Mouse (Mus musculus) ovary, adult 18-20 months (tissue): ENCODE results near the gene Tmem132a.

Experiments used
- DNase-seq: peaks from one replicate; pipeline ENCODE4 v3.0.0; 2022; ENCODE audit warnings: low spot score, mixed read lengths

Tmem132a gene

DNA sequence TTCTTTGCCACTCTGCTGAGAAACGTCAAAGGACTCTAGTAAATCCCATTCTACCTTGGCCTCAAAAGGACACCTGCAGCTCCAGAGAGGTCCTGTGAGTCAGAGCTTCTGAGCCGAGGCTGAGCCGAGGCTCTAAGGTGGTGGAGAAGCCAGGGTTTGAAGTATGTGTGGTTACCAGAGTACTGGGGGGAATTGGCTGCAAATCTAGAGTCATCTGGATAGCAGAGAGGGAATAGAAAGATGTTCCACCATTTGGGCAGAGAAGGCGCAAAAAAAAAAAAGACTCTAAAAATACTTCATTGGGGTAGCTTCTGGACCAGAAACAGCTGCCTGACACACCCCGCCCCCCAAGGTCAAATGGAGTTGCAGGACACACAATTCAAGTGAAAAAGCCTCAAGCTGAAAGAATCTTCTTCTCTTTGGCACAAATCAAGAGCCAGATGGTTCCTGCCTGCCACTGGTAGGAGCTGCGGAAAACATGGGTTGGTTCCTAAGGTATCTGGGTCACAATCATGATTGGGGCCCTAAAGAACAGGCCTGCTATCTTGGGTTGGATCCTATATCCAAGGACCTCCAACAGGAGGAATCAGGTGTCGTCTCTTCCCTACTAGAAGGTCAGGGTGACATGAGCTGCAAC lies 8.6 kb upstream of the Tmem132a start:
- DNase-seq: no peak

- DNase-seq: no peak
Measured at GRCm38 (mm10) chr19:10871328-10871961, 1.7 kb upstream of the Tmem132a start.

- peak; percentile 25 for DNase-seq
Measured at GRCm38 (mm10) chr19:10870676-10871075, 936 bp upstream of the Tmem132a start.

DNA sequence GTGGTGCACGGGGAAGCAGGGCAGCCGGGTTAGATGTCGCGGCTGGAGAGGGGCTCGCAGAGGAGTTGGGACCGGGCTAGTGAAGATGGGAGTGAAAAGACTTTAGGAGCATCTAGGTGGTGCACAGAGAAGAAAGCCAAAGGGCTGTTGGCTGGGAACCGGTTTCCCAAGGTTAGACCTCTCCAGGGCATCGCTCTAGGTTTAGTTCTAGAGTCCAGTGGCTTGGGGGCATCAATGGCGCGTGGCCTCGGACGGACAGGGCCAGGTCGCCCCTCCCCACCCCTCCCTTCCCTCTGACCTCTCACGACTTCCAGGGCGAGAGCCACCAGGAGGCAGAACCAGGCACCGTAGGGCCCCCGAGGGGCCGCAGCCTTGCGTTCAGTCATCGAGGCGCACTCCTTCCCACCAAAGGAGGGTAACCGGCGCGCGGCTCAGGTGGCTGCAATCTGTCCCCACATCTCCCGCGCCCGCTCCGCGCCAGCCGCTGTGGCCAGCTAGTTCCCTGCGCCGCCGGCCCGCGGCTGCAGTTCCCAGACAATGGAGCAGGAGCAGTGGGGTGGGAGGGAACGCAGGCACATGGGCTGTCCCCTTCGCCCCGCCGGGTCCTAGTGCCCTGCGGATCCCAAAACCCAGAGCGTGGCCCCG lies 377 bp downstream of the Tmem132a start:
- peak; percentile 62 for DNase-seq

DNA sequence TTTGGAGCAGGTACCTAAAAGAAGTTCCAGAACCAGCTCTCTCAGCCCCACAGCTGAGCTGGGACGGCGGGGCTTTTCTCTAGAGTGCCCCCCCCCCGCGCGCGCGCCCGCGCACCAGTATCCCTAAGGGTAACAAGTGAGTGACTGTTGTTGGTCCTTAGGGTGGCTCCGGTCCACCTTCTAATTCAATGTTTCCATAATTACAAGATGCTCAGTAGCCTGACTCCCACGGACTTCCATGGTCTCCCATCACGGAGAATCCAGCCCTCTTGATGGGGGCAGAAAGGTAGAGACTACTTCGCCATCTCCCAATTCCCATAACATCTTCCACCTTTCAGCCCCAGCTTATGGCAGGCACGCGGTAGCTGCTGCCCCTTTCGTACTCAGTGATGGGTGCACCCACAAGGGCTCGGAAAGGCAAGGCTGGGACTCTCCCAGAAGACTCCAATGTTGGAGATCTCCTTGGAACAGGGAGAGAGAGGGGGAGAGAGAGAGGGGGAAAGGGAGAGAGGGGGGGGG lies 1.1 kb downstream of the Tmem132a start:
- no peak for DNase-seq

GRCm38 (mm10) chr19:10867946-10868622 lies 1.7 kb downstream of the Tmem132a start:
- no peak for DNase-seq

DNA sequence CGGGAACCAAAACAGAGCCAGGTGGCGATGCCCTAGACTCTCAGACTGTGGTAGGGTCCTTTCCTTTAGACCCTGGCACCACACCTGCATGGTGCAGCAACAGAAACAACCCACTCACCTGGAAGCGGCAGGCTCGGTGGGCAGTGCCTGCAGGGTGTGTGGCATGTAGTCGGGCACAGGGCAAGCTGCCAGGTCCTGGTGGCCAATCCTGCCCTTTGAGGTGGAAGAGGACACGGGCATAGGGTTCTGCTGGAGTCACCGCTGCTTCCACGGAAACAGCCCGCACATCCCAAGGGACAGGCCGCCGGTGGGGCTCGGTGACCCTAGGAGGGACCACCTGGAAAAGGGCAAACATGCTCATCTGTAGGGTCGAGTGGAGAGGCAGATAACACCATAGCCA lies 3.4 kb downstream of the Tmem132a start:
- no peak for DNase-seq

DNA sequence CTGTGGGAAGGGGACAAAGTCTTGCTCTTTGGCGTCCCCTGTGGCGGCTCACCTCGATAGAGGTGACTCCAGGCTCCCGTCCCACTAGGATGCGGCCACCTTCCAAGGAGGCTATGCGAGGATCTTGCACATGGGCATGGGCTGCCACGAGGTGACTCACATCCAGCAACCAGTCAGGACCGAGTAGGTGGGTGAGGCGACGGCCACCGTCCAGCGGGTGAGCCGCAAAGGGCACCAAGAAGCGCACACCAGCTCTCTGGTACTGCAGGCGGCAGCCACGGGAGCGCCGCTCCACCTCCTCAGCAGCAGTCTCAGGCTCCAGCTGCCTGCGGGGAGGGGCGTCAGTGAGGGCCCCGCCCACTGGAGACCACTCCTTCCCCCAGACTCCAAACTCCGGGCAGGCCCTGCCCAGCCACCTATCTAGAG lies 9.7 kb downstream of the Tmem132a start:
- no peak for DNase-seq

DNA sequence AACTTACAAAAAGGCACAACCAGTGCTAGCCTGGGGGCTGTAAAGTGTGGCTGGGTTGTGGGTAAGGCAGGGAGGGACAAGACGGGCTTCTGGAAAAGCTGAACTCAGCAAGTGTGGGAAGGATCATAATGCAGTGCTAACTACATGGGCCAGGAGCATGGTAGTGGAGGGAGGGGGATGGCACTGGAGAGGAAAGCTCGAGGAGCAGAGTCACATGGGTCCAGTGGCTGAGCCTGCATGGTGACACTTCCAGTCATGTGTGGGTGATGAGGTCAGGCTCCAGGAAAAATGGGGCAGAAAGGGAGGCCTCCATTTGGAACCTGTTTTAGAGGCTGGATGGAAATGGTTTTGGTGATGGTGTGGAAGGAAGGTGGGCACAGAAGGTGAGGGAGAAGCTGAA lies 13.2 kb downstream of the Tmem132a start:
- no peak for DNase-seq

GRCm38 (mm10) chr19:10855422-10855821 lies 14.3 kb downstream of the Tmem132a start:
- DNase-seq: no peak

DNA sequence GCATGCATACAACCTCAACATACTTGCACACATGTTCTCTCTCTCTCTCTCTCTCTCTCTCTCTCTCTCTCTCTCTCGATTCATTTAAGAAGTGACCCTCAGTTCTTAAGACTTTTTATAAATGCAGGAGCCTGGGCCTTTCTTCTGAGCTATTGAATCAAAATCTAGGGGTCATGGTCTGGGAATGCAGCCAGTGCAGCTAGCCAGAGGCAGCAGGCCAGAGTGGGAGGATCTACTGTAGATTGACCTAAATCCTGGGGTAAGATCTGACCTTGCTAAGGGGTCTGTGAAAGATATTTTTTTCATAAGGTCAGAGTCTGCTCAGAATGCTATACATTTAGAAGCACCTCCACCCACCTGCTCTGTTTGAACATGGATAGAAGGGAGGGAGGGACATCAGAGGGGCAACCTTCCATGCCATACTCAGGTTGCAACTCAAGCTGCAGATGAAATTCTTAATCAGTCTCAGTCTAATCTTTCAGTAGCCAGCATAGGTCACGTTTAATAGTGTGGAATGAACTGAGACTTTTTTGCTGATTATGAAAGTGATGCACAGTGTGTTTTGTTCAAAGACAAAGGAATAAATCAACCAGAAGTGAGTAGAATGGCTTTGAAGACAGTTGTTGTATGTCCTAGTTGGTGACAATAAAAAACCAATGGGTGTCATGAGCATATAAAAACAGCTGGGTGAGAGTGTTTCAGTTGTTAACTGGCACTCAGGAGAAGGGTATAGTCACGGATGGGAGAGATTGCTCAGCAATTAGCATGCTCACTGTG lies 22.2 kb downstream of the Tmem132a start:
- peak; percentile 51 for DNase-seq

GRCm38 (mm10) chr19:10846150-10846549 lies 23.6 kb downstream of the Tmem132a start:
- no peak for DNase-seq

DNA sequence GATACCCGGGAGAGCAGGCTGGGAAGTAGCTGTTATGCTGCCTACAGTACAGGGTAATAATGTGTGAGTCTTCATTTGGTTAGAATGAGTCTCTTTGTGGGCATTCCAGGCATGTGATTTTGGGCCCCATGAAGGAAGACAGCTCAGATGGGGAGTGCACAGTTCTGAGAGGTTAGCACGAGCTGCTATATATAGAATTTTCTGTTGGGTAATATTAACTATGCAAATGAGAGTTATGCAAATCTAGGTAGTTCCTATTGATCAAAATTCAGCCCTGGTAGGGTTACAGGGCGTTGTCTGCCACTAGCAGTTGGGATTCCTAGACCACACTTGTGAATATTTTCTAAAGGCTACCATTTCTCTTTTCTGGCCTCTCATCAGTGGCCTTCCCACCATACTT lies 24.3 kb downstream of the Tmem132a start:
- DNase-seq: no peak

- DNase-seq: no peak
Measured at GRCm38 (mm10) chr19:10844206-10844605, 25.5 kb downstream of the Tmem132a start.

- DNase-seq: no peak
Measured at GRCm38 (mm10) chr19:10842914-10843313, 26.8 kb downstream of the Tmem132a start.

GRCm38 (mm10) chr19:10841721-10842626 lies 27.8 kb downstream of the Tmem132a start:
- DNase-seq: no peak

DNA sequence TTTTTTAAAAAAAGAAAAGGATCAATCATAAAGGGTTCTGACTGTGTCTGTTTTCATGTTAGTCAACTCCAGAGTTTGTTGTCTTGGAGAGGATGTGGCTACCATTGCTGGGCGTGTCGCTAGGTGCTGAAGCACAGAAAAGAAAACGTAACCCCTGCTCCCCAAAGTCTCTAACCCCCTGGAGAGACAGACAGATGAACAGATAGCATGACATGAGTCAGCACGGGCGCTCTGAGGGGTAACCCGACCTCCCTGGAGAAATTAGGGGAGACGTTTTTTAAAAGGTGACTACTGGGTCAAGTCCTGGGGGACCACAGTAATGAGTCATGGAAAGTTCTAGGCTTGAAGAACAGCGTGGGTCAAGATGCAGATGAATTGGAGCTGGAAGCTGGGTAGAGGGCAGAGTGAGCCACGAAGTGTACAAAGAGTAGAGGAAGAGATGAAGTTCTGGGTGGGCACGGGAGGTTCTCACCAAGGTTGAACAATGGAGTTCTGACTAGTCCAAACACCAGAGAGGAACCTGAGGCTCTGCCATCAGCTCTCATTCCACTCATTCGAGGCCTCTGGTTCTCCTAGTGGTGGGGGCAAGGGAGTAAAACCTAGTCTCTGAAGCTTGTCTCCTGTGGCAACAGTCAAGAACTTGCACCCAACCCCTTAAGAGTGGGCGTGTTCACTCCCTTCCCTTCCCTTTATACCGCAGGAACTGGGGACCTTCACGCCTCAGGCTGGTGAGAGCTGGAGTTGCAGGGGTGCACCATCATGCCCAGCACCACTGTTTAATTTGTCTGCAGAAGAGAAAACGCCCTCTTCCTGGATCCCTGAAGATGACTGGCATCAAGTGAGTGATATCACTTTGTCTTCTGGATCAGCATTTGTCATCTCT lies 30.5 kb downstream of the Tmem132a start, which contains the start of gene Slc15a3:
Gene Slc15a3, plus strand, starts transcription at position 718 of the 883 bp plus-strand sequence.
- DNase-seq: no peak

DNA sequence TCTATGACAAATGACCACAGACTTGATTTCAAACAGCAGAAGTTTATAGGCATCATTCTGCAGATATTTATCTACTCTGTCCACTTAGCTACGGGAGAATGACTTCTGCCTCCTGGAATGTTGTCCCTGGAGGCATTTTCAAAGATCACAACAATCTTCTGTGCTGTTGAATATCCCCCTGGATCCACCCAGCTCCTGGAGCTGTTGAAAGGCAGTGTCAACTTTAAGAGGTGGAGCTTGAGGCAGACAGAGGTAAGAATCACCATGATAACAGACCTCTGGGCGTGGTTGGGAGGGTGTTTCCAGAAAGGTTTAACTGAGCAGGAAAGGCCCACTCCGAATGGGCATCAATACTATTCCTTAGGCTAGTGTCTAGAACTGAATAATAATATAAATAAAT lies 34.1 kb downstream of the Tmem132a start:
- DNase-seq: no peak

GRCm38 (mm10) chr19:10833611-10834010 lies 36.1 kb downstream of the Tmem132a start:
- no peak for DNase-seq

- no peak for DNase-seq
Measured at GRCm38 (mm10) chr19:10832030-10832429, 37.7 kb downstream of the Tmem132a start.
